Mouse (Mus musculus): Measurements from ENCODE around the gene Usp5. TPM values are rescaled to one million over a fixed set of nuclear protein-coding genes. Genes with fewer than 3 reads are reported as not detected.

The Usp5 gene
- 191 and 197 TPM in 2 replicates for polyA plus RNA-seq (2016; fragmentation: Nextera tagmentation; extraction: Ambion mirVana)

DNA sequence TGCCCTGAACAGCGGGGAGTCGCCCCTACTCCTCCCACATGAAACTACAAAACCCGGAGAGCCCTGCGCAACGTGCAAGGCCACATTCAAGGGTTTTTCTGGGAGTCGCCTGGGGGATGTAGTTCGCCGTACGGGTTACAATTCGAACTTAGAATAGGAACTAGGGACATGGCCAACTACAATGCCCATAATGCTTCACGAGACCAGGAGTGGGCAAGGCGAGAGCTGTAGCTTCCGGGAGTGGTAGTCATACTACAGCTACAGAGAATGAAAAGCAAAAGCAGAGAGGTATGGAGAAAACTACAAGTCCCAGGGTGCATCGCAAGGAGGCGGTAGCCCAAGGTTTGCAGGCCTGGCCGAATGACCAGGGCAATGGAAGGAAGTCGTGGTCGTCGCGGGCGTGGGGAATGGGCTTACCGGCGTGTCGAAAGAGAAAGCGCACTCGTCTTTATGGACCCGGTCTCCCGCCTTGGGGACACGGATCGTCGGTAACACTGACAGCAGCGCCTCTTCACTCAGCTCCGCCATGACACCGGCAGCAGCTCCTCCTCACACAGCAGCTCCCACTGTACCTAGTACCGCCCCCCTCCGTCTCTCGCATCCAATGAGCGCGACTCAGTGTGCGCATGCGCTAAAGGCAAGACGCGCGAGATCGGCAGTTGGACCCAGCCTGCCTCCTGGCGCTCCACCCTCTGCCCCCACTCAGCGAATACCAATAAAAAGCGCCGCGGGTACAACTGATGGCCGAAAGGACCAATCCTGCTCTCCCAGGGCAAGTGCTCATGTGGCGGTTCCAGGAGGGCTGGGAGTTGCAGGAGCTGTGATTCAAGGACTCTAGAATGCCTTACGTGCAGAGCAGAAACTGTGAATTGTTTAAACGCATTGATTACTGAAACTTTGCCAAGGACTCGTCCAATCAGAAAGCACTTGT lies at the start of gene Usp5, which contains the start of gene Cdca3:
Gene Usp5 (minus strand): TSS at position 617 of the 931 bp plus-strand sequence.
Gene Cdca3 (plus strand): TSS at position 680 of the 931 bp plus-strand sequence.
- peaks cover 23% of the 10 kb centered on the region for H3K4me1 ChIP-seq
- peaks cover 49% of the 10 kb centered on the region for H3K36me3 ChIP-seq

DNA sequence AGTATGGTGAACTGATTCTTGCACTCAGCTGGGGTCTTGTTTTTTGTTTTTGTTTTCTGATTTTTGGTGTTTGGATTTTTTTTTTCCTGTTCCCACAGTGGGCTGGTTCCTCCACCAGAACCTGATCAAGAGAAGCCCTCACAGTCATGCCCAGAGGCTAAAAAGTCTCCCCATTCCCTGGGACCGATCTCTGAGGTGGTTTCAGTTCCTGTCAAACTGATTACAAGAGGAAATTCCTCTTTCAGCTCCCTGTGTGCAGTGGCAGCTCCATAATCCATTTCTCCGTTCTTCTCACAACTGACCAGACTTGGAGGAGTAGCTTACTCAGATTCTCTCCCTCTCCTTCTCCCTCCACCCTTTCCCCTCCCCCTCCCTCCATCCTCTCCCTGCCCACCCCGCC lies 45.1 kb upstream of the Usp5 start:
- Histone ChIP-seq H3K4me2 (replicated peaks) (no peak overlapping the region), H3K27me3 (no peaks in the 10 kb centered on the region), H3K9ac (no peak overlapping the region), H3K27ac (no peak overlapping the region), H3K4me3 (no peak overlapping the region), H3K4me1 (no peaks in the 10 kb centered on the region), H3K36me3 (no peaks in the 10 kb centered on the region), H3K9me3 (no peaks in the 10 kb centered on the region)
- ATAC-seq (ENCODE audit: insufficient number of reproducible peaks, insufficient read depth, low FRiP score, low TSS enrichment): no peak
- WGBS: 40% methylated on average over 2 of the region's 3 CpGs

More for the DNA sequence above, at the start of gene Usp5, which contains the start of gene Cdca3:
- under 1% methylated on average over 55 of the region's 55 CpGs for WGBS
- no peaks in the 10 kb centered on the region for H3K9me3 ChIP-seq
- peak within 1 kb of the TSS; percentile 88 for H3K4me2 ChIP-seq (replicated peaks)
- H3K9ac ChIP-seq: peak within 1 kb of the TSS; percentile 69
- ATAC-seq (ENCODE audit: insufficient number of reproducible peaks, insufficient read depth, low FRiP score, low TSS enrichment): peak; percentile 96
- H3K27ac ChIP-seq: peak within 1 kb of the TSS; percentile 79
- no peaks in the 10 kb centered on the region for H3K27me3 ChIP-seq
- peak within 1 kb of the TSS; percentile 62 for H3K4me3 ChIP-seq

DNA sequence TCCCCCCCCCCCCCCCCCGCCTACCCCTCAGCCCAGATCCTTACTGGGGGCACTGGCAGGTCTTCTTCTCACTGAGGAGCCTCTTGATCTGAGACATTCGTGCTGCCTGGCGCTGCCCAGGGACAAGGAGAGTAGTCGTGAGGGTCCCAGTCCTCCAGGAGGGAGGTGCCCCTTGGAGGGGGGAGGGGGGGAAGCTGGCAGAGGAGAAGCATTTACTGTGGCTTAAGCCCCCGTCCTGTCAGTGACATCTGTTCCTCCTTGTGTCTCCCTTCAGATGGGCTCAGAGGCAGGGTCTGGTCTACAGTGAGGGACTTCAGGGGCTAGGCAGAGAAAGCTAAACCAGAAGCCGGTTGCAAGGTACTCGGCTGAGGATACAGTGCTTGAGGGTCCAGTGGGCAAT lies 37.3 kb upstream of the Usp5 start:
- no peak overlapping the region for H3K9ac ChIP-seq

DNA sequence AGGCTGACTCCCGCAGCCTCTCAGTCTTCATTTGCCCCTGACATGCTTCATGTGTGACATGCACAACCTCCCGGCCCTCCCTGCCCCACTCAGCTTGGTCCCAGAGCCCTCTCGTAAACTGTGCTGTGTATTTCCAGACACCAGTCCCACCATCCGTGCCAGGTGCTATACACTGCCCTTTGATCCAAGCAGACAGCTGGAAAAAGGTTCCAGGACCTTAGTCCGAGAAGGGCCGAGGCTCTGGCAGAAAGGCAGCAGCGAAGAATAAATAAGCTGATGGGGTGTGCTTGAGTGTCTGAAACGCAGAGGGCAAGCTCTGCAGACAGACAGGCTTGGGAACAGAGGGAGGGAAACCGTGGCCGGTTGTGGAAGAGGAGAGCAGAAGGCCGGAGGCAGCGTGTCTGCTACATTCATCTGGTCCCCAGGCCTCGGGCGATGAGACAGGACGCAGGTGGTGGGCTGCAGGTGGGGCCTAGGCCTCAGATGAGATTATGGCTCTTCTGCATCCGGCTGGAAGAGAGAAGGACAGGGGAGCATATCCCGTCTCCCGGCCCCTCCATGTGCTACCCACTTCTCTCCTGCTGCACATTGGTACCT lies 36.6 kb upstream of the Usp5 start:
- ATAC-seq (ENCODE audit: insufficient number of reproducible peaks, insufficient read depth, low FRiP score, low TSS enrichment): no peak
- Histone ChIP-seq H3K36me3 (no peaks in the 10 kb centered on the region), H3K9ac (0 out of 2 replicates have a peak overlapping the region, but pooled peaks have one; percentile 12), H3K9me3 (no peaks in the 10 kb centered on the region), H3K27me3 (peaks cover 12% of the 10 kb centered on the region; the same call in 1 of the 2 replicates), H3K4me3 (no peak overlapping the region), H3K4me1 (peaks cover 27% of the 10 kb centered on the region), H3K27ac (no peak overlapping the region), H3K4me2 (replicated peaks) (no peak overlapping the region)
- 47% methylated on average over 18 of the region's 18 CpGs for WGBS

More for the DNA sequence above, 37.3 kb upstream of the Usp5 start:
- Histone ChIP-seq H3K4me3 (no peak overlapping the region), H3K27me3 (peaks cover 12% of the 10 kb centered on the region; the same call in 1 of the 2 replicates), H3K4me2 (replicated peaks) (no peak overlapping the region), H3K36me3 (no peaks in the 10 kb centered on the region), H3K27ac (no peak overlapping the region), H3K4me1 (peaks cover 26% of the 10 kb centered on the region), H3K9me3 (no peaks in the 10 kb centered on the region)
- 47% methylated on average over 6 of the region's 7 CpGs for WGBS
- no peak for ATAC-seq (ENCODE audit: insufficient number of reproducible peaks, insufficient read depth, low FRiP score, low TSS enrichment)

DNA sequence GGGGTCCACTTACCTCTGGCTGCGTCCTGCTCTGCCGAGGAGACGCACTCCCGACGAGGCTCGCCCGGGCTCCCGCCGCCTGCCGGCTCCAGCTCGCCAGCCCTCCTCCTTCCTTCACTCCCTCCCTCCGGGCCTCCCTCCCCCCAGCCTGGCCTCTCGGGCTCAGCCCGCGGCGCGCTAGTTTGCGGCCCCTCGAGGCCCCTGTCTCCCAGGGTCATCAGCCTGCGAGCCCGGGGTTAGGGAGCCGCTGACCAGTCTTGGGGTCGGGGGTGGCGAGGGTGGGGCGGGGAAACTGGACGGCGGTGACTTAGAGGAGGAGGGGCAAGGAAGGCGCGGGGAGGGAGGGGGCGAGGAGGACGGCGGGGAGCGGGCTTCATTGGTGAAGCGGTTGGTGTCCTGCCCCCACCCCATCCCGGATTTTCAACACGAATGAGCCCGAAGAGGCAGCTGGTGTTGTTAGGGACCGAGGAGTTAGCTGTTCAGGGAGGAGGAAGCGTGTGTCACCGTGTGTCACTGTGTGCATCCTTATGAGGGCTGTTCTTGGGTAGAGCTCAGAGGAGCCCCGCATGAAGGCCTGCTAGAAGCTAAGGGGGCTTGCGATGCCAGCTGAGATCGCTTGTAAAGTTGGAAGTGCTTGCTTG lies 34.5 kb upstream of the Usp5 start, which contains the start of gene Gpr162:
Gene Gpr162 (minus strand): TSS at position 326 of the 641 bp plus-strand sequence.
- peak within 1 kb of the TSS; percentile 69 for H3K27ac ChIP-seq
- H3K27me3 ChIP-seq: peaks cover 12% of the 10 kb centered on the region; the same call in 1 of the 2 replicates
- H3K4me2 ChIP-seq (replicated peaks): peak within 1 kb of the TSS; percentile 84
- H3K36me3 ChIP-seq: no peaks in the 10 kb centered on the region
- WGBS: 1% methylated on average over 33 of the region's 43 CpGs
- ATAC-seq (ENCODE audit: insufficient number of reproducible peaks, insufficient read depth, low FRiP score, low TSS enrichment): peak; percentile 13; the same call in 1 of the 2 replicates
- no peaks in the 10 kb centered on the region for H3K9me3 ChIP-seq
- peaks cover 35% of the 10 kb centered on the region for H3K4me1 ChIP-seq
- peak within 1 kb of the TSS; percentile 72 for H3K9ac ChIP-seq
- peak within 1 kb of the TSS; percentile 55 for H3K4me3 ChIP-seq

DNA sequence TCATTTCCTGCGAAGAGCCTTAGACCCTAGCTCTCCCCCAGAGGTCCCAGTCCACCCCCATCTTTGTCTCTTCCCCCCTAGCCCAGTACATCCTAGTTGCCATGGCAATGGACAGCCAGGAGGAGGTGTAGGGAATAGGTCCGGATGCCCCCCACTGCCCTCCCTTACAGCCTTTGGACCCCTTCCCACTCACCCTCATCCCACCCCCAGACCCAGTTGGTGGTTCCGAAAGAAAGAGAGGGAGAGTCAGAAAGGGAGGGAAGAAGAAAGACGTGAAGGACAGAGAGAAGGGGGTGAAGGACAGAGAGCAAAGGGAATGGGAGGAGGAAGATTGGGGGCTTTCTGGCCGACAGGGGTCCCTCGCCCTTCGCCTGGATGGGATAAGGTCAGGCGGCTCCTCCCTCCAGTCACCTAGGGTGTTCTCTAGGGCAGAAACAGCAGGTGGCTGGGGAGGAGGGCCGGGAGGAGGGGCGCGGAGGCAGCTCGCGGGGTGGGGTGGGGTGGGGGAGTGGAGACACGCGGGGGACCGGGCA lies 33.9 kb upstream of the Usp5 start:
- Histone ChIP-seq H3K9ac (peak overlapping the region; percentile 72), H3K27me3 (peaks cover 12% of the 10 kb centered on the region; the same call in 1 of the 2 replicates), H3K9me3 (no peaks in the 10 kb centered on the region), H3K36me3 (no peaks in the 10 kb centered on the region), H3K4me3 (peak overlapping the region; percentile 55), H3K4me2 (replicated peaks) (peak overlapping the region; percentile 84), H3K27ac (0 out of 2 replicates have a peak overlapping the region, but pooled peaks have one; percentile 69), H3K4me1 (peaks cover 40% of the 10 kb centered on the region)
- ATAC-seq (ENCODE audit: insufficient number of reproducible peaks, insufficient read depth, low FRiP score, low TSS enrichment): 0 out of 2 replicates have a peak, but pooled peaks have one; percentile 2
- WGBS: under 1% methylated on average over 8 of the region's 16 CpGs

DNA sequence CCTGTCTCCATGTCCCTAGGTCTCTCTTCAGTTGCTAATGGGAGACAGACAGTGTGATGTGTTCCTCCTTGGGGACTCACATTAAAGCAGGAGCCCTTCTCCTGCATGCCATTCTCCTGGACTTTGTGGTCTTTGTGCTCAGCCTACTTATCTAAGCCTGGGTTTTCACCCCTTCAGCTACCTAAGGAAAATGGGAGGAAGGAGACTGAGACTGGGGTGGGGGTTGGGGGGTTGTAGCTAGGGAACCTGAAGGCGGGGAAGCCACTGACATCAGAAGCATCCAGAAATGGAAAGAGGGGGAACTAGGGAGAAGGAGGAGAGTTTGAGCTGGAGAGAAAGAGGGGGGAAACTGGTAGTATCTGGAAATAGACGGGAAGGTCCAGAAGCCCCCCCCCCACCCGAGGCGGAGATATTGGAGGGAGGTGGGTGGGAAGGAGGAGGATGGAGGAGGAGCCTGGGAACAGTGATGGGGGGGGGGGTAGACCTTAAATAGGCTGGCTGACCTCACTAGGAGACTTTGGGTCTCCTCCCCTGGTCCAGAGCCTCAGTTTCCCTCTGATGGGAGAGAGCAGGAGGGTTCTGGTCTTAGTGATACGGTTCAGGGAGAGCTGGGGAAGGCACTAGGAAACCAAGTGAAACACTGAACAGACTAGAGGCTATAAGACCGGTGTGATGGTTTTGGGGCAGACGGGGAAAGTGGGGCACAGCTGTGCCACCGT lies 33.3 kb upstream of the Usp5 start:
- 12% methylated on average over 8 of the region's 8 CpGs for WGBS
- H3K27ac ChIP-seq: no peak overlapping the region
- peak overlapping the region; percentile 55 for H3K4me3 ChIP-seq
- ATAC-seq (ENCODE audit: insufficient number of reproducible peaks, insufficient read depth, low FRiP score, low TSS enrichment): no peak
- H3K9ac ChIP-seq: peak overlapping the region; percentile 72; the same call in 1 of the 2 replicates
- no peaks in the 10 kb centered on the region for H3K36me3 ChIP-seq
- H3K9me3 ChIP-seq: no peaks in the 10 kb centered on the region
- H3K4me1 ChIP-seq: peaks cover 42% of the 10 kb centered on the region
- H3K27me3 ChIP-seq: peaks cover 12% of the 10 kb centered on the region; the same call in 1 of the 2 replicates
- H3K4me2 ChIP-seq (replicated peaks): peak overlapping the region; percentile 84

DNA sequence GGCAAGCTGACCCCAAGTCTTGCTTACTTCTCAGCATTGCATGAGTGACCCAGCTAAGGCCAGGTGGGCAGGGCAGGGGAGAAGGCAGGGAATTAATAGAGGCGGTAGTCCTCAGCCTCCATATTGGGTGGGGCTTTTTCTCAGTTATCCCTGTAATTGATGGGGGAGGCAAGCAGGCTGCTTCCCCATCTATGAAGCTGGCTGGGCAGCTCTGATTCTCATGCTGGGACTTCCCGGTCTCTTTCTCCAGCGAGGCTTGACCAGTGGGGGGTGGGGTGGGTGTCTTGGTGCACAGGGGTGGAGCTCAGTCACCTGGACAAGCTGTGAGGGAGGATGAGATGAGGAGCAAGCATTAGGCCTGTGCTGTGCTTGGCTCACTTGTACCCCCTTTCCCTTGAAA lies 32.5 kb upstream of the Usp5 start:
- no peak for ATAC-seq (ENCODE audit: insufficient number of reproducible peaks, insufficient read depth, low FRiP score, low TSS enrichment)
- no peak overlapping the region for H3K27ac ChIP-seq
- H3K4me2 ChIP-seq (replicated peaks): no peak overlapping the region
- no peak overlapping the region for H3K4me3 ChIP-seq
- 39% methylated on average over 3 of the region's 3 CpGs for WGBS
- H3K36me3 ChIP-seq: no peaks in the 10 kb centered on the region
- peaks cover 12% of the 10 kb centered on the region; the same call in 1 of the 2 replicates for H3K27me3 ChIP-seq
- peaks cover 42% of the 10 kb centered on the region for H3K4me1 ChIP-seq
- H3K9me3 ChIP-seq: no peaks in the 10 kb centered on the region
- no peak overlapping the region for H3K9ac ChIP-seq

DNA sequence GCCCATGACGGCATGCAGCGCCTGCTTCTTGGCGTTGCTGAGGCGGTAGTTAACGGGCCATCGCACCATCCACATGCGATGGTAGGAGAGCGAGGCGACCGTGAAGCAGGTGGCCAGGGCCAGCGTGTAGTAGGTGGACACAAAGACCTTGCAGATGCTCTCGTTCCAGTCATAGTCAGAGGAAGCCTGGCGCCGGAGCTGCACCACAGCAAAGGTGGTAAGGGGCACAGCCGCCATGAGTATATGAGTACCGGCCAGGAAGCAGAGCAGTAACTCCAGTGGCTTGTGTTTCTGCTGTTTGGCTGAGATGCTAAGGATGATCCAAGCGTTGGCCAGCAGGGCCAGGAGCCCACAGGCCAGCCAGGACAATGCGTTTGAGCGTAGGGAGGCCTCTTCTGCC lies 32.0 kb upstream of the Usp5 start:
- Histone ChIP-seq H3K4me2 (replicated peaks) (no peak overlapping the region), H3K4me1 (peaks cover 43% of the 10 kb centered on the region), H3K9me3 (no peaks in the 10 kb centered on the region), H3K27me3 (peaks cover 9% of the 10 kb centered on the region; the same call in 1 of the 2 replicates), H3K36me3 (no peaks in the 10 kb centered on the region), H3K27ac (no peak overlapping the region), H3K4me3 (no peak overlapping the region), H3K9ac (no peak overlapping the region)
- WGBS: 79% methylated on average over 19 of the region's 19 CpGs
- no peak for ATAC-seq (ENCODE audit: insufficient number of reproducible peaks, insufficient read depth, low FRiP score, low TSS enrichment)

DNA sequence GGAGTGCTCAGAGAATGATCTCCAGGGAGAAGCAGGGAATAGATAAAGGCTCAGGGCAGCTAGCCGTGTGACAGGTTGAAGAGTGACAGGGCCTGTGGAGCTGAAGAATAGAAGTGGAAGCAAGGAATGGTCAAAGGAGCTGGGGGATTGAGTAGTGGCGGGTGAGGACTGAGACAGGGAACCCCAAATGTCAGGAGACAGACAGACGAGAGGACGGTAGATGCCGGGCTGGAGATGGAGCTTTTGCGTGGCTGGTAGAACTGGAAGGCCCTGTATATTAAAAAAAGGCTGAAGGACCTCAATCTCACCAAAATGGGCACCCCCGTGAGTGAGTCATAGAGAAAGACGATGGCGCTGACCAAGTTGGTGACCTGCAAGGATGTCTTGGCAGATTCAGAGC lies 31.2 kb upstream of the Usp5 start:
- H3K4me3 ChIP-seq: no peak overlapping the region
- peaks cover 46% of the 10 kb centered on the region for H3K4me1 ChIP-seq
- no peak overlapping the region for H3K9ac ChIP-seq
- H3K27me3 ChIP-seq: peaks cover 5% of the 10 kb centered on the region; the same call in 1 of the 2 replicates
- WGBS: 88% methylated on average over 9 of the region's 9 CpGs
- ATAC-seq (ENCODE audit: insufficient number of reproducible peaks, insufficient read depth, low FRiP score, low TSS enrichment): no peak
- no peaks in the 10 kb centered on the region for H3K9me3 ChIP-seq
- no peak overlapping the region for H3K4me2 ChIP-seq (replicated peaks)
- H3K36me3 ChIP-seq: no peaks in the 10 kb centered on the region
- H3K27ac ChIP-seq: peak overlapping the region; percentile 37; the same call in 1 of the 2 replicates
